Mouse (Mus musculus) liver, postnatal 0 days (tissue): ENCODE measurements around the gene Tmprss2. TPM values are rescaled to one million over a fixed set of nuclear protein-coding genes. Genes with fewer than 3 reads are reported as not detected.

Experiments
- ATAC-seq: fragments of 200-750 bp; cut with Nextera tagmentation; 2 replicates; pipeline ENCODE4 v1.8.0; 2017; ENCODE audit warnings: mild to moderate bottlenecking, moderate library complexity
- DNase-seq: peaks from one replicate; pipeline ENCODE4 v3.0.0-alpha.2; 2016
- H3K27ac ChIP-seq: fragments of 300-500 bp; sonication (generic); 2 replicates; pipeline ENCODE4 v1.5.1; 2014; ENCODE audit warnings: antibody characterized with exemption, moderate library complexity, mild to moderate bottlenecking, low read depth
- H3K27me3 ChIP-seq: fragments of 300-500 bp; sonication (generic); 2 replicates; pipeline ENCODE4 v1.6.1; 2014; ENCODE audit warnings: low read length, control low read depth, mixed read lengths; ENCODE audit not compliant: insufficient read depth
- H3K36me3 ChIP-seq: fragments of 300-500 bp; sonication (generic); replicated peaks from 2 replicates; pipeline ENCODE4 v1.6.1; 2014; ENCODE audit warnings: mild to moderate bottlenecking, control low read depth, low read length, moderate library complexity, mixed read lengths; ENCODE audit not compliant: insufficient read depth
- H3K4me1 ChIP-seq: fragments of 300-500 bp; sonication (generic); 2 replicates; pipeline ENCODE4 v1.6.1; 2014; ENCODE audit warnings: antibody characterized with exemption, mild to moderate bottlenecking, control low read depth; ENCODE audit not compliant: insufficient read depth
- H3K4me2 ChIP-seq: fragments of 300-500 bp; sonication (generic); 2 replicates; pipeline ENCODE4 v1.6.1; 2014; ENCODE audit warnings: low read depth, mild to moderate bottlenecking, low read length, moderate library complexity, mixed read lengths
- H3K4me3 ChIP-seq: fragments of 300-500 bp; sonication (generic); 2 replicates; pipeline ENCODE4 v1.5.1; 2014; ENCODE audit warnings: low read depth, low read length
- H3K9ac ChIP-seq: fragments of 300-500 bp; sonication (generic); replicated peaks from 2 replicates; pipeline ENCODE4 v1.6.1; 2014; ENCODE audit warnings: mild to moderate bottlenecking, moderate library complexity
- H3K9me3 ChIP-seq: fragments of 300-500 bp; sonication (generic); 2 replicates; pipeline ENCODE4 v1.6.1; 2016; ENCODE audit warnings: mild to moderate bottlenecking, control low read depth, low read length, mixed read lengths
- CTCF ChIP-seq: sonication (generic); IDR thresholded peaks from 2 replicates; pipeline ENCODE4 v1.5.1; 2016; ENCODE audit warnings: antibody characterized with exemption, low read depth
- EP300 ChIP-seq: IDR thresholded peaks from 2 replicates; pipeline ENCODE4 v1.6.1; 2016; ENCODE audit warnings: antibody characterized with exemption, low read depth, mild to moderate bottlenecking
- WGBS: fragments of 180-500 bp; shearing (Covaris S2); extraction: QIAGEN DNeasy Blood & Tissue Kit; methylation state at CpG from one replicate; pipeline ENCODE4 v1.1.7; 2014; ENCODE audit not compliant: insufficient replicate concordance; 5-methylcytosine and 5-hydroxymethylcytosine counted together
- polyA plus RNA-seq: library from polyadenylated mRNA; unstranded; fragments of >200 nt; fragmentation: Nextera tagmentation; extraction: Ambion mirVana; gene quantifications from 2 replicates; pipeline ENCODE4 v1.2.1, GENCODE M21; 2015

Tmprss2 gene
- polyA plus RNA-seq, 1 experiment from 2014 or later, result 4.3 TPM

DNA sequence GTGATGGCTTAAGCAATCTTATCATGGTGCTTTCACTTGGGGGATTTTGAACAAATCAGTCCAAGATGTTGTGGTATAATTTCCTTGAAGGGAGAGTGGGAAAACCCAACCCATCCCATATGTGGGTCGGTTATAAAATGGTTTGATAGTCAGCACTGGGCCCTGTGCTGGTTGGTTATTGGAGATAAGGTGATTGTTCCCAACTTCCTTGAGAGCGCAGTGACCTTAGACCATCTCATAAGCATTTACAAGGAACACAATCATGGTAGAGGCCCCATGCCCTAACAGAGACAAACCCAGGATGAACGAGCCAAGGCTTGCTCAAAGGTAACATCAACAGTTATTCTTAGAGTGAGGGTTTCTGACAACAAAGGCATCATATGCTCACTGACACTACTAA, 28.6 kb upstream of the Tmprss2 start:
- Histone ChIP-seq H3K4me1 (no peaks in the 10 kb centered on the region), H3K4me2 (no peak overlapping the region), H3K4me3 (no peak overlapping the region), H3K9ac (no peak overlapping the region), H3K36me3 (no peaks in the 10 kb centered on the region), H3K9me3 (no peaks in the 10 kb centered on the region), H3K27me3 (no peaks in the 10 kb centered on the region), H3K27ac (no peak overlapping the region)
- DNase-seq (no peak), ATAC-seq (no peak)
- no peak for TF ChIP-seq CTCF
- TF ChIP-seq EP300, result no peak
- 77% methylated on average over 3 of the region's 3 CpGs for WGBS

DNA sequence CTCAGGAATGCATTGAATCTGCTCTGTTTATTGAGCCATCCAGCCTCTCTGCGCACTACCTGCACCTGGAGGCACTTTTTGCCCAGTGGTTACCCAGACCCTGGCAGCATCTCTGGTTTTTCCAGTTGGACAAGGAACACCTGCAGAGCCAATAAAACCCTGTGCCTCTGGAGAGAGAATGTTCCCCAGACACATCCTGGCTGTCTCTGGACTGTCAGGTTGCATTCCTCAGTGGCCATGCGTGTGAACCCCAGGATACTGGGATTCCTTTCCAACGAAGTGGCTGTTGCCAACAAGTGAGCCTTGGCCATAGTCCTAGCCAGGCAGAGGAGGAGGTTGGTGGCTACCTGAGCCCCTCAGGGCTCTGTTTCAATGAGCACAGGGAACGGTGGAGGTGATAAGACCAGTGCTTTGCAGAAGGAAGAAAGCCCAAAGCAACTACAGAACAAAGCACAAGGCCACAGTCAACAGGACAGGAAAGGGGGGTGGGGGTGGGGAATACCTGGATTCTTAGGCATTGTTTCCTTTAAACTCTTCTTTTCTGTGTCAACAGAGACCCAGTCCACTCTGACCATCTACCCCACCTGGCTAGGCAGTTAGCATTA, 22.0 kb upstream of the Tmprss2 start:
- Histone ChIP-seq H3K9ac (no peak overlapping the region), H3K4me1 (no peaks in the 10 kb centered on the region), H3K9me3 (no peaks in the 10 kb centered on the region), H3K27ac (no peak overlapping the region), H3K4me2 (no peak overlapping the region), H3K27me3 (no peaks in the 10 kb centered on the region), H3K36me3 (no peaks in the 10 kb centered on the region), H3K4me3 (no peak overlapping the region)
- no peak for TF ChIP-seq EP300
- no peak for TF ChIP-seq CTCF
- no peak for ATAC-seq
- DNase-seq, result no peak
- WGBS, result 51% methylated on average over 4 of the region's 4 CpGs

DNA sequence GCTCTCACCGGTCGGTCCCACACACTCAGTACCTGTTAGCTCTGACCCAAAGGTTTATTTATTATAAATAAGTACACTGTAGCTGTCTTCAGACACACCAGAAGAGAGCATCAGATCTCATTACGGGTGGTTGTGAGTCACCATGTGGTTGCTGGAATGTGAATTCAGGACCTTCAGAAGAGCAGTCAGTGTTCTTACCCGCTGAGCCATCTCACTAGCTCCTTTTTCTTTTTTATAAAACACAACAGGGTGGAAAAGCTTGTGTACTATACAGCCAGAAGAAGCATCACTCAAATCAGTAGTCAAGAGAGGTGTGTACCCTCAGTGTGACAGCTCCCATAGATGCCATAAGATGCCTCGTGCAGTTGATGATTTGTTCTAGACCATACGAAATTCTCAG, 12.2 kb upstream of the Tmprss2 start:
- Histone ChIP-seq H3K27ac (no peak overlapping the region), H3K4me3 (no peak overlapping the region), H3K9ac (no peak overlapping the region), H3K9me3 (no peaks in the 10 kb centered on the region), H3K4me1 (no peaks in the 10 kb centered on the region), H3K4me2 (no peak overlapping the region), H3K27me3 (no peaks in the 10 kb centered on the region), H3K36me3 (no peaks in the 10 kb centered on the region)
- ATAC-seq (no peak), DNase-seq (no peak)
- TF ChIP-seq CTCF (no peak), EP300 (no peak)
- 73% methylated on average over 6 of the region's 6 CpGs for WGBS

GRCm38 (mm10) chr16:97622383-97622889, 11.4 kb upstream of the Tmprss2 start:
- no peaks in the 10 kb centered on the region for H3K27me3 ChIP-seq
- 65% methylated on average over 2 of the region's 2 CpGs for WGBS
- DNase-seq, result no peak

GRCm38 (mm10) chr16:97618285-97618684, 7.3 kb upstream of the Tmprss2 start:
- Histone ChIP-seq H3K27ac (no peak overlapping the region), H3K4me3 (no peak overlapping the region), H3K4me1 (no peaks in the 10 kb centered on the region), H3K27me3 (no peaks in the 10 kb centered on the region), H3K9ac (no peak overlapping the region), H3K9me3 (no peaks in the 10 kb centered on the region), H3K36me3 (no peaks in the 10 kb centered on the region), H3K4me2 (no peak overlapping the region)
- TF ChIP-seq EP300, result no peak
- TF ChIP-seq CTCF, result no peak
- DNase-seq (no peak), ATAC-seq (no peak)
- 49% methylated on average over 2 of the region's 2 CpGs for WGBS

More at GRCm38 (mm10) chr16:97622383-97622889, 11.4 kb upstream of the Tmprss2 start:
- Histone ChIP-seq H3K4me1 (no peaks in the 10 kb centered on the region), H3K27ac (no peak overlapping the region), H3K36me3 (no peaks in the 10 kb centered on the region), H3K9me3 (no peaks in the 10 kb centered on the region), H3K4me2 (no peak overlapping the region), H3K4me3 (no peak overlapping the region), H3K9ac (no peak overlapping the region)
- no peak for ATAC-seq
- no peak for TF ChIP-seq CTCF
- no peak for TF ChIP-seq EP300

GRCm38 (mm10) chr16:97612009-97612408, 1.0 kb upstream of the Tmprss2 start:
- H3K36me3 ChIP-seq, result no peaks in the 10 kb centered on the region
- peaks cover 5% of the 10 kb centered on the region for H3K4me1 ChIP-seq
- H3K27me3 ChIP-seq, result peaks cover 17% of the 10 kb centered on the region
- DNase-seq (no peak), ATAC-seq (no peak)
- H3K4me2 ChIP-seq, result no peak overlapping the region
- no peak overlapping the region for H3K27ac ChIP-seq
- no peaks in the 10 kb centered on the region for H3K9me3 ChIP-seq
- H3K4me3 ChIP-seq, result no peak overlapping the region
- WGBS, result 44% methylated on average over 4 of the region's 4 CpGs
- TF ChIP-seq CTCF, result no peak
- no peak for TF ChIP-seq EP300
- H3K9ac ChIP-seq, result no peak overlapping the region

DNA sequence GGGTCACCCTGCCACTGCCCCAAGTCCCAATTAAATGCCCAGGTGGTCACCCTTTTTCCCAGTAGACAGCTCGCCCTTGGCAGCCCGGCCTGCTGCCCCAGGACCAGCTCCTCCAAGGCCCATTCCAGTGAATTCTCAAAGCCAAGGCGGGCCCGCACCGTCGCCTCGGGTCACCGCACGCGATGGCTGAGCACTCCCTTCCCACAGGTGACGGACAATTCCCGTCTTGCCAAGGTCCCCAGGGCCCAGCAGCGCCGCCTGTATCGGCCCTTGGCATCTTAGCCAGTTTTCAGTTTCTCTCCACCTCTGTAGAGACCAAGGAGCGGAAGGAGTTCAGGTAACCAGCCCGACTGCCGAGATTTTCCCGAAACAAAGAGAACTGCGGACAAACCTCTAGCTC, 749 bp downstream of the Tmprss2 start:
- Histone ChIP-seq H3K9ac (peak overlapping the region; percentile 48; the same call in 1 of the 2 replicates), H3K27me3 (peaks cover 17% of the 10 kb centered on the region), H3K27ac (no peak overlapping the region), H3K4me2 (peak overlapping the region; percentile 69), H3K9me3 (no peaks in the 10 kb centered on the region), H3K4me1 (peaks cover 14% of the 10 kb centered on the region), H3K36me3 (no peaks in the 10 kb centered on the region), H3K4me3 (peak overlapping the region; percentile 47)
- DNase-seq, result no peak
- no peak for ATAC-seq
- WGBS, result 6% methylated on average over 20 of the region's 20 CpGs
- TF ChIP-seq EP300 (no peak), CTCF (no peak)
